Mouse (Mus musculus) lung, postnatal 0 days (tissue): Measurements from ENCODE around the gene Slc44a5. TPM values are rescaled to one million over a fixed set of nuclear protein-coding genes. Genes with fewer than 3 reads are reported as not detected.
A peak's percentile ranks its signal among the peaks of the same experiment; 100 is the strongest.

Experiments
- ATAC-seq: fragments of 200-750 bp; cut with Nextera tagmentation; 2 replicates; pipeline ENCODE4 v1.8.0; 2017; ENCODE audit warnings: moderate library complexity
- DNase-seq: peaks from one replicate; pipeline ENCODE4 v3.0.0-alpha.2; 2016; ENCODE audit warnings: low spot score
- H3K27ac ChIP-seq: fragments of 300-500 bp; sonication (generic); 2 replicates; pipeline ENCODE4 v1.5.1; 2014; ENCODE audit warnings: antibody characterized with exemption, mild to moderate bottlenecking, low read length, mixed read lengths
- H3K27me3 ChIP-seq: fragments of 300-500 bp; sonication (generic); replicated peaks from 2 replicates; pipeline ENCODE4 v1.6.1; 2014; ENCODE audit warnings: low read length, mixed read lengths; ENCODE audit not compliant: insufficient read depth
- H3K36me3 ChIP-seq: fragments of 300-500 bp; sonication (generic); 2 replicates; pipeline ENCODE4 v1.6.1; 2014; ENCODE audit warnings: low read length, mixed read lengths; ENCODE audit not compliant: insufficient read depth
- H3K4me1 ChIP-seq: fragments of 300-500 bp; sonication (generic); 2 replicates; pipeline ENCODE4 v1.6.1; 2014; ENCODE audit warnings: antibody characterized with exemption, low read depth, low read length, mixed read lengths; ENCODE audit not compliant: insufficient read depth
- H3K4me2 ChIP-seq: fragments of 300-500 bp; sonication (generic); replicated peaks from 2 replicates; pipeline ENCODE4 v1.6.1; 2014; ENCODE audit warnings: low read depth, mild to moderate bottlenecking, low read length, moderate library complexity, mixed read lengths
- H3K4me3 ChIP-seq: fragments of 300-500 bp; sonication (generic); 2 replicates; pipeline ENCODE4 v1.5.1; 2014; ENCODE audit warnings: low read depth, low read length
- H3K9ac ChIP-seq: fragments of 300-500 bp; sonication (generic); replicated peaks from 2 replicates; pipeline ENCODE4 v1.6.1; 2014; ENCODE audit warnings: low read depth, mild to moderate bottlenecking
- H3K9me3 ChIP-seq: fragments of 300-500 bp; sonication (generic); 2 replicates; pipeline ENCODE4 v1.6.1; 2016; ENCODE audit warnings: low read length, mixed read lengths
- CTCF ChIP-seq: IDR thresholded peaks from 2 replicates; pipeline ENCODE4 v1.5.1; 2016; ENCODE audit warnings: antibody characterized with exemption, mild to moderate bottlenecking
- EP300 ChIP-seq: IDR thresholded peaks from 2 replicates; pipeline ENCODE4 v1.6.1; 2016; ENCODE audit warnings: antibody characterized with exemption, mild to moderate bottlenecking, control low read depth
- WGBS: fragments of 180-500 bp; shearing (Covaris S2); extraction: QIAGEN DNeasy Blood & Tissue Kit; methylation state at CpG from one replicate; pipeline ENCODE4 v1.1.7; 2014; 5-methylcytosine and 5-hydroxymethylcytosine counted together
- polyA plus RNA-seq: library from polyadenylated mRNA; unstranded; fragments of >200 nt; fragmentation: Nextera tagmentation; extraction: Ambion mirVana; gene quantifications from 2 replicates; pipeline ENCODE4 v1.2.1, GENCODE M21; 2015

The Slc44a5 gene
- polyA plus RNA-seq, 1 experiment from 2014 or later = 0.20 TPM

DNA sequence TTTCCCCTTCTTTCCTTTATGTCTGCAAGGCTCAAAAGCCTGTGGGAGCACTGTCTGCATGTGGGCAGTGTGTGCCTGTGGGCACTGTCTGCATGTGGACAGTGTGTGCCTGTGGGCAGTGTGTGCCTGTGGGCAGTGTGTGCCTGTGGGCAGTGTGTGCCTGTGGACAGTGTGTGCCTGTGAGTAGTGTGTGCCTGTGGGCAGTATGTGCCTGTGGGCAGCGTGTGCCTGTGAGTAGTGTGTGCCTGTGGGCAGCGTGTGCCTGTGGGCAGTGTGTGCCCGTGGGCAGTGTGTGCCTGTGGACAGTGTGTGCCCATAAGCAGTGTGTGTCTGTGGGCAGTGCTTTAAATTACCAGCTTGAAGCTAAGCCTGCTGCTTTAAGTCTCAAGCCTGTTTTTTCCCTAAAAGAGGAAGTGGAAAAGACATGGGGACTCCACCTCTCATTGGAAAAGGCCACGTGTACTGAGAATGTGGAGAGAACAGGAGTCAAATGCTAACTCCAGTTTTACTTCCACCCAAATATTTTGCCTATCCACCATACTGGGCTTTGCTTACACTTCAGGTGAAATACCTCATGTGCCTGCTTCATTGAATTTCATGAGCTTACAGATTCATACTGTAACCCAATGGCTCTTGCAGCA is 315.3 kb downstream of the Slc44a5 start:
- no peak for TF ChIP-seq EP300
- TF ChIP-seq CTCF = no peak
- H3K36me3 ChIP-seq = no peaks in the 10 kb centered on the region

DNA sequence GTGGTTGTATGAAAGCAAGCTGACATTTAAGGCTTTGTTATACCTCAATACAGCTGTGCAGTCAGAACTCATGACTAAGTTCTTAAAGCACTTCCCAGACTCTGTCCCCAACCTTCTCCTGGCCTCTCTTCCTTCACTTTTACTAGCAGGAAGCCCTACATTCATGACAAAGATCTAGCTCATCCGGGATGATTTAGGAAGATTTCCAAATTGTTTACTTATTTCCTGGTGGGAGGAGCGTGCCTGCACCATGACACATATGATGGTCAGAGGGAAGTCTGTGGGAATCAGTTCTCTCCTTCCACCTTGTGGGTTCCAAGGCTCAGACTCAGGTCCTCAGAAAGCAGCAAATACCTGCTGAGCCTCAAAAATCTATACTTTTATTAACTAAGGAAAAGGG is 317.1 kb downstream of the Slc44a5 start:
- no peak overlapping the region for H3K9ac ChIP-seq
- no peaks in the 10 kb centered on the region for H3K9me3 ChIP-seq
- H3K27ac ChIP-seq = no peak overlapping the region
- no peaks in the 10 kb centered on the region for H3K36me3 ChIP-seq
- DNase-seq (peak; percentile 7), ATAC-seq (no peak)
- no peaks in the 10 kb centered on the region for H3K27me3 ChIP-seq
- no peaks in the 10 kb centered on the region for H3K4me1 ChIP-seq
- no peak overlapping the region for H3K4me3 ChIP-seq
- WGBS = 39% methylated on average over 2 of the region's 2 CpGs
- no peak overlapping the region for H3K4me2 ChIP-seq
- no peak for TF ChIP-seq CTCF
- TF ChIP-seq EP300 = no peak

More for the DNA sequence above, 315.3 kb downstream of the Slc44a5 start:
- Histone ChIP-seq H3K9me3 (no peaks in the 10 kb centered on the region), H3K27ac (no peak overlapping the region), H3K4me3 (no peak overlapping the region), H3K4me1 (no peaks in the 10 kb centered on the region), H3K4me2 (no peak overlapping the region), H3K27me3 (no peaks in the 10 kb centered on the region), H3K9ac (no peak overlapping the region)
- DNase-seq = no peak
- 80% methylated on average over 4 of the region's 4 CpGs for WGBS
- ATAC-seq = no peak

DNA sequence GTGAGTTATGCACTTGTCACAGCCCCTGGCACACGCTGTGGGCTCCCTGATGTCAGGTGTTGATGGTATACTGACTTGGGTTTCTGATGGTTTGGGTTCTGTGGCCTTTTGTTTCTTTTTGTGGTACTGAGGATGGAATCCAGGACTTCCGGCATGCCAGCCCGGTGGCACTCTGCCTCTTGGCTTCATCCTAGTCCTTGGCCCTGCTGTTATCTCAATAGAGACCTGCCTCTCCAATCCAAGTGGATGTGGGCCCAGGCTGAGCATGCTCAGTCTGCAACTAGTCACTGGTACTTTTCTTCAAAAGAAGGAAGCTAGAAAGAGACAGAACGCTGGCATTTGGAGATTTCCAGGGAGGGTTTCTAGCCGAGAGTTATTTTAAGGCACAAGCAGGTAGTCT is 318.9 kb downstream of the Slc44a5 start:
- no peak overlapping the region for H3K9ac ChIP-seq
- DNase-seq = no peak
- no peaks in the 10 kb centered on the region for H3K27me3 ChIP-seq
- H3K27ac ChIP-seq = no peak overlapping the region
- H3K9me3 ChIP-seq = no peaks in the 10 kb centered on the region
- H3K4me3 ChIP-seq = no peak overlapping the region
- H3K36me3 ChIP-seq = no peaks in the 10 kb centered on the region
- H3K4me1 ChIP-seq = no peaks in the 10 kb centered on the region
- WGBS = 65% methylated on average over 5 of the region's 5 CpGs
- H3K4me2 ChIP-seq = no peak overlapping the region
- TF ChIP-seq CTCF (no peak), EP300 (no peak)
- ATAC-seq = no peak

DNA sequence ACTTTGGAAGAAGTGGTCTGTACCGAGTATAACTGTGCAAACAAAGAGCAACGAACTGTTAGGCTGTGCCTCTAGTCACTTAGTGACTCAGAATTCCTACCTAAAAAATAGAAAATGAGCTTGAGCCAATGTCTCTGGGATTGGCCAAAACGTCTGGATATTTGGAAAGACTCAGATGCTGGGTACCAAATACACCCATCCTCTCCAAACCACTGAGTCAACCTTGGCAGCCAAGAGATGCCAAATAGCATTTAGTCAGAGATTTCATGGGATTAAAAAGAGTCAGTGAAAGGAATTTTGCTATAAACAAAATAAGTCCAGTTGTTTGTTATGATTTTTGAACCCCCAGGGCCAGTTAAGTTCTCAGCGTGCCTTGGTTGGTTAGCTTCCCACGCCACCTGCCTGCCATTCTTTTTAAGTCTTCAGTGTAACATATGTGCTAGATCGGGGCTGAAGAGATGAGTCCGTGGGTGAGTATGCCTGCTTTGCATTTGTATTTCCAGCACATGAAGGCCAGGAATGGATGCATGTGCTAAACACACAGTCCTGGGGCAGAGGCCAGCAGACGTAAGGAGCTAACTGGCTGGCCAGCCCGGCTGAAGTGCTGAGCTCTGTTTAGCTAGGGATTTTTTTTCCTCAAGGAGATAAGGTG is 320.7 kb downstream of the Slc44a5 start:
- 47% methylated on average over 9 of the region's 9 CpGs for WGBS

DNA sequence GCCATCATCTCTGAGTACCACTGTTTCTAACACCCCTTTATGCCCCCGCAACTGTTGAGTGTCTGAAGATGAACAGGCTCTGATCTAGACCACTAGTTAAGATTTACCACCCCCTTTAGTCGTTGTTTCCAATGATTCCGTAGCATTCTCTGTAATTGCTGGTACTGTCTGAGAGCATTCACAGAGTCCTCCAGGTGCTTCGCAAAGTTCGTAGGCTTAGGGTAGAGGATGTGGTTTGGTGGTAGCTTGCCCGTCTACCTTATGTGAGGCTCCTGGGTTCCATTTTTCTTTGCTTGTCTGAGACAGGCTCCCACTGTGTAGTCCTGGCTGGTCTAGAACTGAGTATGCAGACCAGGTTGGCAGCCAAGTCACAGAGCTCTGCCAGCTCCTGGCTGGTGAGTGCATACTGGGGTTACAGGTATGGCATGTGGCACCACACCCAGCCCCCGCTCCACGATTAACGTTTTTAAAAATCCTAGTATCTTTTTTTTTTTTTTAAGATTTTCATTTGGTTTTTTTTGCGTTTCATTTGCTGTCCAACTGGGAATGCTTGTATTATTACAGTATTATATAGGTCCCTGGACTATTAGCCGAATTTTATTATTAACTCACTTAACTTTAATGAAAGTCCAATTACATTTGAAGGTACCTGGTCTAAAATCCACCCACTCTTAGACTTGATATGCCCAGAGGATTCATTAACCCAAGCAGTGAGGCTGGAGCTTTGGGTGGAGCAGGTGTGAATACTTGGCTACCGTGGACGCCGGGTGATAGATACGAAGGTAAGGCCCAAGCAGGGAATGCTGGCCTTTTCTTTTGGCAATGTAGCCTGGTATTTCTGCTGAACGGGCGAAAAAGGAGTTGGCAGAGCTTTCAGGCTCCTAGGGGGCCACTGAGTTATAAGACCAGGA is 321.9 kb downstream of the Slc44a5 start:
- H3K27me3 ChIP-seq = no peaks in the 10 kb centered on the region
- H3K36me3 ChIP-seq = no peaks in the 10 kb centered on the region
- H3K4me2 ChIP-seq = no peak overlapping the region
- DNase-seq (no peak), ATAC-seq (no peak)
- no peaks in the 10 kb centered on the region for H3K4me1 ChIP-seq
- TF ChIP-seq CTCF (no peak), EP300 (no peak)
- H3K27ac ChIP-seq = no peak overlapping the region
- WGBS = 89% methylated on average over 17 of the region's 17 CpGs
- no peak overlapping the region for H3K9ac ChIP-seq
- H3K4me3 ChIP-seq = no peak overlapping the region
- no peaks in the 10 kb centered on the region for H3K9me3 ChIP-seq

More for the DNA sequence above, 320.7 kb downstream of the Slc44a5 start:
- Histone ChIP-seq H3K27me3 (no peaks in the 10 kb centered on the region), H3K4me3 (no peak overlapping the region), H3K9ac (no peak overlapping the region), H3K36me3 (no peaks in the 10 kb centered on the region), H3K27ac (no peak overlapping the region), H3K9me3 (no peaks in the 10 kb centered on the region), H3K4me2 (no peak overlapping the region), H3K4me1 (no peaks in the 10 kb centered on the region)
- TF ChIP-seq CTCF (no peak), EP300 (no peak)
- DNase-seq (no peak), ATAC-seq (no peak)

DNA sequence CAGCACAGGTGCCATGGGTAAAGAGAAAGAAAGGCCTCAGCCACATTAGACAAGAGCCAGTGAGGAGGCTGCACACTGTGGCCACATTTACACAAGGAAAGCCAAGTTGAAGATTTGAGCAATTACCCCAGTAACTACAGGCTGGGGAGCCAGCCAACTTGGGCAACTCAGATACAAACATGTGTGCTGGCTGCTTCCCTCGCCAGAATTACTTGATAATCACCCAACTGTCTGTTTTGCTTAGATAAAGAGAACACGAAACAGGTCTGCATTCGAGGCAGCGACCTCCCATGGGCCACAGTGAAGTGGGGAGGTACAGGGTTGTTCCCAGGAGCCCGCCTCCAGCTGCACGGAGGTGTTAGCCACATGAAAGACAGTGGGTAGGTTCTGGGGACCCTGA is 324.3 kb downstream of the Slc44a5 start:
- Histone ChIP-seq H3K4me2 (no peak overlapping the region), H3K27ac (no peak overlapping the region), H3K36me3 (no peaks in the 10 kb centered on the region), H3K4me1 (no peaks in the 10 kb centered on the region), H3K27me3 (no peaks in the 10 kb centered on the region), H3K9me3 (no peaks in the 10 kb centered on the region), H3K4me3 (no peak overlapping the region), H3K9ac (no peak overlapping the region)
- no peak for TF ChIP-seq CTCF
- no peak for TF ChIP-seq EP300
- 22% methylated on average over 6 of the region's 6 CpGs for WGBS
- no peak for ATAC-seq
- no peak for DNase-seq
